Mouse (Mus musculus) A20 (cell line): ENCODE data around the gene Pidd1.

ENCODE experiments used
- DNase-seq: peaks from one replicate; pipeline ENCODE4 v3.0.0-alpha.2; 2011; ENCODE audit warnings: low read depth, low spot score

The Pidd1 gene

DNA sequence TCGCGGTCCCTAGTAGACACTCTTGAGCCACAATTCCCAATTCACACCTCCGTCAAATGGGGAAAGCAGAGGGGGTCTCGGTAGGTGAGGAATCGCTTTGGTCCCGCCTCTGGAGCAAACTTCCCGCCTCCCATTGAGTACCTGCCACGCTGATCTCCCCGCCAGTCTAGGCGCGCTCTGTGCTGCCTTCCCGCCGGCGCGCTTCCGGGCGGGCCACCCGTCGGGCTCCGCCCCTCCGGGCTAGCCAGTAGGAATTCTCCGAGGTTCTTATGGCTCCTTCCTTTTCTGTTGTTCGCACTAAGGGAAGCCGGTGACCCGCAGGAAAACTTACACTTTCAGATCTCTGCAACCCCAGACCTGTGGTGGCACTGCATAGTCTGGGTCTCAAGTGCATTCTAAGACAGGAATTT, at the start of gene Pidd1:
Gene Pidd1, minus strand, starts transcription at position 198 of the 410 bp plus-strand sequence.
- DNase-seq = peak; percentile 81

- no peak for DNase-seq
Measured at GRCm38 (mm10) chr7:141492738-141493137, 48.9 kb upstream of the Pidd1 start.

DNA sequence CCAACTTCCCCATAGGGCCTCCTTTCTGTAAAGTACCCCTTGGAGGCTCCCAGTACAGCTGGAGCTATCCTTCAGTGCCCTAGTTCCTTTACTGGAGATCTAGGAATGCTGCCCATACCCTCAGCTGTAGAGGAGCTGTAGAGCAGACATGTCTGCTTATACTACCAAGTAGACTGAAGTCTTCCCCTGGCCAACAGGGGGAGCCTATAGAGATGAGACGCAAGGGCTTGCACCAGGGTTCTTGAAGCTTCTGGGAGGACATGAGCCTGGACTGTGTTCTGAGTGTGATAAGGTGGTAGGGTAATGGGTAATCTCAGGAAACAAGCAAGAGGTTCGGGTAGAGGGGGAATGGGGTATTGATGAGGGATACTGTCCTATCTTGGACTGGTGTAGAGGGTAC, 47.3 kb upstream of the Pidd1 start:
- peak; percentile 55 for DNase-seq

GRCm38 (mm10) chr7:141487141-141487540, 43.3 kb upstream of the Pidd1 start:
- no peak for DNase-seq

DNA sequence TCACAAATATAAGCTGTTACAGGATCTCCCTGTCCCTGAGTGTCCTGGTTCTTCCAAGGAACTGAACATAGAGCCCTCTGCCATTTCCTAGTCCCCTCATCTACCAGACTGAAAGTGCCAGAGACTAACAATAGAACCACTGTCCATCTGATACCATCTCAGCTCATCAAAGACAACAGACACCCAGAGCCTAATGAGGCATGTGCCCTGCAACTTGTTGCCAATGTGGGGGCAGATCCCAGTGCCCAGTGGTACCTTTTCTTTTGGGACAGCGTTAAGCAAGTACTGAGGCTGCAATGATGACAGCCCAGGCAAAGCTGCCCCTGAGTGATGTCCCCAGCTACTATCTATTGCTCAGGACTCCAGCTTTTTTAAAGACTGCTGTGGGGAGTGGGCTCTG, 42.4 kb upstream of the Pidd1 start:
- no peak for DNase-seq

GRCm38 (mm10) chr7:141485606-141486005, 41.8 kb upstream of the Pidd1 start:
- DNase-seq = no peak

DNA sequence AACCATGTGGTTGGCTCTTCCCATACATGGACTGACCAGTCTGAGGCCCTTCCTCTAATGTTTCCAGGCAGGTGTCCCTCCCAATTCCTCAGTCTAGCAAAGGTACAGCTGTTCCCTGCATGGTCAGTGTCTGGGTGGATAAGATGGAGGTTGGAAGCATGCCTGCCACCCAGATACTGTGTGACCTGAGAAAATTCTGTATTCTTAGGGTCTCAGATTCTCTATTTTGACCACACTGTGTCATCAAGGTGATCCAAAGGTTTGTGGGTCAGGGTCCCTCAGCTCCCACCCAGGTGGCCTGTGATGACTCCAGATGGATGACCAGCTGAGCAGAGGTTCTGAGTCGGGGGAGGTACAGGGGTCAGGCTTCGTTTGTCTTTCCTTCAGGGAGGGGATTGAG, 41.4 kb upstream of the Pidd1 start:
- no peak for DNase-seq

DNA sequence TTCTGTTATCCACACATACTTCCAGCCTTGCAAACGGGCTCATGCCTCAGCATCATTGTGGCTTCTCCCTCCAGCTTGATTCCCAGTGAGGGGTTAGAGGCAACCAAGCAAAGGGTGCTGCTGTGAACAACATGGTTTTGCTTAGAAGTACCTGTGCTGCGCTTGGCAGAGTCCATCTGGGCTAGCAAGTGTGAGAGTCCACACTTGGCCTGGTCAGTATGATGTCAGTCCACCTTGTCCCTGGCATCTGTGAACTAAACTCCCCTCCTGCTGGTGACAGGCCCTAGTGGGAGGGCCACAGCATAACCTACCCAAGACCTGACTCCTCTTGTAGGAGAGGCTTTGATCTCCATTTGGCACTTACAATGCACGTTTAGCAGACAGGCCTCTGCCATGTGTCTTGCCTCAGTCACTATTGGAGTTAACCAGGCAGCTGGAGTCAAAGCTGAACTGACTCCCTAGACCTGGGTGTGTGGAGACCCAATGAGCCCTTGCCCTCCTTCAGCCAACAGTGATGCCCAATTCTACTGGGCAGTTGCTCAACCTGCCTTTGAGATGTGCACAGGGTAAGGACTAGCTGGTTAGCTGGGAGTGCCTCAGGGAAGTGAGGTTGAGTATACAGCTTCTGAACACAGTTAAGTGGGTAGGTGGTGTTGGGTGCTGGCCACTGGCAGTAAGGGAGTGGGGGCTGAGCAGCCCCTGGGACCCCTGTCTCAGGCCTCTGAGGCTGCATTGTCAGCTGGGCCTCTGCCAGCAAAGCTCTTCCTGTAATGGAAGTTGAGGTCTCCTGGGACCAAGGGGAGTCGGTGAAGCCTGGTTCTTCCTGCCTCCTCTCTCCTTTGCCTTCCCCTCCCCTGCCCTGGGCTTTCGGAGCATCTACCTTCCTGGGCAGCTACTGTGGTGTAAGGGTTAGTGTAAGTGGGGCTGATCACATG, 40.6 kb upstream of the Pidd1 start:
- DNase-seq = no peak

DNA sequence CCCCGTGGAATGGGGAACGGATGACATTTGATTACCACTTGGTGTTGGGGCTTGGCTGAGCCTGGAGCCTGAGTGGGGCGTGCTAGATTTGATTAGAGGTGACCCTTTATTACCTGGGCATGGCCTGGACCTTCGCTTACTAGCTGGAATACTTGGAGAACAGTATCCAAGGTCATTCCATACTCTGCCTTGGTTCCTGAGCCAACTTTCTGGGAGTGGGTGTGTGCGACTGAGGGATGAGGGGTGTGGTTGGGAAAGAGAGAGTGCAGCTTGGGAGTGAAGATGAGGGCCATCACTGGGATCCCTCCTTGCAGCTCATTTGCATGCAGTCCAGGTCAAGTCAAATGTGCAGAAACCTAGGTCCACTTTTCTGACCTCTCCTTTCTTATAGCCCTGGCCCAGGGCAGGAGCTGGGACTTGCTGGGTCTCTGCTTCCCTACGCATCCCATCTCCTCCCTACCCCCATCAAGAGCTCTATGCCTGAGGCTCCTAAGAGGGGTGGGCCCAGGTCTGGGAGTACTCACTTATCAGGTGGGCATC, 39.4 kb upstream of the Pidd1 start:
- DNase-seq = no peak

DNA sequence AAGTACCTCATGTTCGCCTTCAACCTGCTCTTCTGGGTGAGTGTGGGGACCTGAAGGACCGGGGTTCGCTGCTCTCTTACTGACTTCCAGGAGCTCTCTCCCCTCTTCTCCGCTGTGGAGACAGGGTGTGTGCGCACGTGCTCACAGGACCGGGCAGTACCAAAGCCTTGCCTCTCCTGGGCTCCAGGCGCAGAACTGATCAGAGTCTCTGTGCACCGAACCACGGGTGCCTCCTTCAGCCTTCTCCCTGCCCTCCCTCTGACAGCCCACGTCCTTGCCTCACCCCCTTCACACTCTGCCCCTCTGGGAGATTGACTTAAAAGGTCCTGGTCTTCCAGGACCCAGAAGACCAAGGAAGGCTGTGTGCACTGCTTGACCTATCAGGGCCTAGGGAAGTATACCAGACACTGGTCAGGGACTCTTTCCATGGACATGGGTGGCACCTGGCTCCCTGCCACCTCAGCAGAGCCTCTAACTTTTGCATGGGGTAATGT, 38.8 kb upstream of the Pidd1 start:
- DNase-seq = no peak

DNA sequence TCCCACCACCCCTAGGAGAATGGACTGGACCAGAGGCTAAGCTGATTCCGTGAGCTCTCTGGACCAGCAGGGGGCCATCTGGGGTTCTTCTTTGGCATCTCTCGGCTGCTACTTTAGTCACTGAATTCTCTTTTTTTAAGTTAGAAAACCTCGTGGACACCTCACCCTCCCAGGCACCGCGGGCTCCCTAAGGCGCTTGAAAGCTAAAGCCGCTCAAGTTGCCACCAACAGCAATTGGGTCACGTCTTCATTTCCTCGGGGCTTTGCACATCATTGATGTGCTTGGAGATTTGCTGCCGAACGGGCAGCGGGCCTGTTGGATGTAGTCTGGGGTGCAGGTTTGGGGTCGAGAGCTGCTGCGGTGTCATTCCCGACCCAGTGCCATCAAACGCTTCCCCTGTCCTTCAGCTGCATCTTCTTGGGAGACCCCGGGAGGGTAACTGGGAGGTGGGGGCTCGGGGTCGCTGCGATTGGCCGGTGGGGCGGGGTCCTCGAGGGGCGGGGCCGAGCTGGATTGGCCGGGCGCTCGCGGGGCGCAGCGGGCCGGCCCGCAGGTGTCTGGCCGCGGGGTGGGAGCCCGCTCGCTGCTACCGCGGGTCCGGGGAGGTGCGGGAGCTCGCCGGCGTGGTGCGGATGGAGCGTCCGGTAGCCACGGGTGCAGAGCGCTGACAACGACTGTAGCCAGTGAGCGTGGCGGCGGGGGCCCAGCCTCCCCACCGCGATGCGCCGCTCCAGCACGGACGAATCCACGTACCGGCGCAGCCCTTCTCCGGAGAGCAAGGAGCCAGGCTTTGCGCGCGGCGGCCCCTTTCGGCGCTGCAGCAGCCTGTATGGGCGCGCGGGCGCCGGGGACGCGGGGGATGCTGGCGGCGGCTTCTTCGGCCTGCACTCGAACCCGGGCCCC, 37.9 kb upstream of the Pidd1 start:
- DNase-seq = peak; percentile 82

- peak; percentile 89 for DNase-seq
Measured at GRCm38 (mm10) chr7:141480842-141481497, 37.1 kb upstream of the Pidd1 start.

DNA sequence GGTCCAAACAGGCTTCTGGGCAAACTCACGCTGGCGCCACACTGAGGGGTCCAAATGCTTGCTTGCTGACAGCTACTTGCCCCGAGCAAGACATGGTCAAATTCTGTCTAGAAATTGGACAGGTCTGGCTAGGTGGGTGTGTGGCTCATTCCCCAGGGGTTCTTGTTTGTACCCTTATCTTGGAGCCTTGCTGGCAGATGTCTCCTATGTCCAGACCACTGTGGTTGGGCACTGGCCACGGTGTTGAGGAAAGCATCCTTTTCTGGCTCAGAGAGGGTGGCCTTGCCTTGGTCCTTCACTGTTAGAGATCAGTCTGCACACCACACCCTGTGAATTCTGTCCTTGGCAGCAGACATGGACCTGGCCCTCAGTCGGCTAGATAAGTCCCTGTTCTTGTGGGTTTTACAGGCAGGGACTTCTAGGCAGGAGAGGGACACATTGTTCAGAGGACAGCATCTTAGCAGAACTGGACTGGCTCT, 34.5 kb upstream of the Pidd1 start:
- DNase-seq = no peak

DNA sequence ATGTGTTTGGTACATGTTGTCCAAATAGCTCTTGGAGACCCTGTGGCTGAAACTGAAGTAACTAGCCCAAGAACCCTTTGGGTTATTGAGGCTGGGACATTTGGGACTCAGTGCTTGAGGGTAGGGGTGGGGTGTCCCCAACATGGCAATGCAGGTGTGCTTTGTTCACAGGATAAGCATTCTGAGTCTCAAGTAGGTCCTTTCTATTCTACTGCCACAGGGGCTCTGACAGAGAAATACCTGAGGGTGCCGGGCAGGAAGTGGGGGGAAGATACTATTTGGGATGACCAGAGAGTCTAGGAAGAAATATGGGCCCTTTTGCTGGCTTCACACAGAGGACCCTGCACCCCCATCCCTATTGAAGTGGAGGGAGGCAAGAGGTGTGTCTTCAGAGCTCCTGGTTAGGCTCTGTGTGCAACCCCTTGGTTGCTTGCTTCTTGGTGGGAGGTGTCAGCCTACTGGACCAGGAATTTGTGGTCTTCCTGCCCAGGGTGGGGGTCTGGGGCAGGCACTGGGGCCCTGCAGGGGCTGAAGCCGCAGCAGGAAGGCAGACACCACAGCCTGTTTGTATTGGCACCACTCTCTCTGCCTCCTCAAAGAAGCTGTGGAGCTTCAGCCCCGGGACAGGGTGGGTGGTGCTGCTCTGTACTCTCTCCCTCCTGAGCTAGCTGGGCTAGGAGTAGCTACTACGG, 33.9 kb upstream of the Pidd1 start:
- DNase-seq = no peak

- DNase-seq = peak; percentile 41
Measured at GRCm38 (mm10) chr7:141476981-141477370, 33.2 kb upstream of the Pidd1 start.

- DNase-seq = no peak
Measured at GRCm38 (mm10) chr7:141476226-141476980, 32.6 kb upstream of the Pidd1 start.

DNA sequence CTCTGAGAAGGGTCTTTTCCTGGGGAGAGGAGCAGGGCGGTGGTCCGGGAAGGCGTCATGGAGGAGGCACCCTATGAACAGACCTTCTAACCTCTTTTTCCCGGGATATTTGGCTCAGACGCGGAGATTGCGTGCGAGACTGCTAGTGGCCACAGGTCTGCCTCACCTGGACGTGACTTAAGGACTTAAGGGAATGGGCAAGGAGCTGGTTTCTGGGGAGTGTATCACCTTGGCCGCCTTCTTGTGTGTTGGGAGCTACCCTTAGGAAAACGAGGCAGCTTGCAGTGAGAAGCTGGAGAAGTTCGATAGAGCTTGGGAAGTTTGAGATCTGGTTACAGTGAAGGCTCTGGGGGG, 32.0 kb upstream of the Pidd1 start:
- no peak for DNase-seq

GRCm38 (mm10) chr7:141475011-141475804, 31.4 kb upstream of the Pidd1 start, which contains the start of the genes Polr2l and Tspan4:
TSS of gene Polr2l (minus strand) at chr7:141475132.
TSS of gene Tspan4 (plus strand) at chr7:141475240.
- DNase-seq = peak; percentile 93

GRCm38 (mm10) chr7:141474160-141474559, 30.3 kb upstream of the Pidd1 start:
- DNase-seq = no peak
